In genomic region chr2:181307144-181307804, GRCm38 (mm10) we compare ENCODE assay signal across 8 mouse cellular contexts. TPM values are rescaled to one million over a fixed set of nuclear protein-coding genes. Genes with fewer than 3 reads are reported as not detected.
DNase-seq lines count a peak whose midpoint lies in the region; ATAC-seq and TF ChIP-seq lines count a peak whose summit lies in the region.

No protein-coding gene starts in this region.

- intact Hi-C loops in left cerebral cortex, postnatal 14 days (cut with DNase I), result loop anchor here (2.0 kb wide), 1 partner anchor 120 kb away; the partner anchor contains the start of gene Ppdpf

- no peak for TF ChIP-seq POLR2A in spleen, adult 2 months (IDR thresholded peaks at IDR 0.05; ENCODE audit: low read depth, low read length)

- H3K27me3 ChIP-seq in embryonic facial prominence, embryonic 12.5 days, result peaks cover 50% of the 10 kb centered on the region
- peaks cover 27% of the 10 kb centered on the region for H3K27me3 ChIP-seq in hindbrain, embryonic 12.5 days
- peaks cover 5% of the 10 kb centered on the region; the same call in 1 of the 2 replicates for H3K27me3 ChIP-seq in midbrain, embryonic 11.5 days (ENCODE audit: control insufficient read depth, insufficient read depth, low read length)
- H3K27me3 ChIP-seq in spleen, adult 2 months (ENCODE audit: control insufficient read depth, insufficient read depth, low read length), result peaks cover 3% of the 10 kb centered on the region; the same call in 1 of the 2 replicates

- peak; percentile 56 for DNase-seq in adrenal gland, postnatal 10 days
- DNase-seq in adrenal gland, adult 8-10 months, result no peak
- DNase-seq in adrenal gland, postnatal 25 days, result peak; percentile 32
- peak; percentile 71 to 85 for DNase-seq in left cerebral cortex, postnatal 14 days (ENCODE audit: low spot score in 2 of 2)
- DNase-seq in midbrain, embryonic 11.5 days (ENCODE audit: low spot score, missing footprints), result peak; percentile 90
- peak in 1 of 2 experiments; percentile 60 for DNase-seq in spleen, adult 2 months (ENCODE audit: low read depth in 1 of 2, low spot score in 2 of 2)

- H3K9ac ChIP-seq in embryonic facial prominence, embryonic 12.5 days, result no peak overlapping the region
- H3K9ac ChIP-seq in hindbrain, embryonic 12.5 days, result no peak overlapping the region
- no peak overlapping the region for H3K9ac ChIP-seq in midbrain, embryonic 11.5 days (ENCODE audit: low read length)

- H3K27ac ChIP-seq in embryonic facial prominence, embryonic 12.5 days, result no peak overlapping the region
- H3K27ac ChIP-seq in hindbrain, embryonic 12.5 days, result no peak overlapping the region
- H3K27ac ChIP-seq in midbrain, embryonic 11.5 days (ENCODE audit: low read depth, low read length), result no peak overlapping the region
- H3K27ac ChIP-seq in spleen, adult 2 months (ENCODE audit: insufficient read depth, low read length), result no peak overlapping the region

- peak; percentile 64 for ATAC-seq in embryonic facial prominence, embryonic 12.5 days (ENCODE audit: insufficient number of reproducible peaks, insufficient read depth, low FRiP score, low TSS enrichment)
- ATAC-seq in hindbrain, embryonic 12.5 days (ENCODE audit: low FRiP score), result peak; percentile 50
- ATAC-seq in midbrain, embryonic 11.5 days (ENCODE audit: low FRiP score), result peak; percentile 57

- H3K9me3 ChIP-seq in embryonic facial prominence, embryonic 12.5 days, result no peaks in the 10 kb centered on the region
- no peaks in the 10 kb centered on the region for H3K9me3 ChIP-seq in hindbrain, embryonic 12.5 days (replicated peaks)
- no peaks in the 10 kb centered on the region for H3K9me3 ChIP-seq in midbrain, embryonic 11.5 days (ENCODE audit: control insufficient read depth, low read length)

- H3K4me1 ChIP-seq in embryonic facial prominence, embryonic 12.5 days, result no peaks in the 10 kb centered on the region
- peaks cover 12% of the 10 kb centered on the region for H3K4me1 ChIP-seq in hindbrain, embryonic 12.5 days
- H3K4me1 ChIP-seq in midbrain, embryonic 11.5 days (ENCODE audit: control insufficient read depth, insufficient read depth, low read length), result no peaks in the 10 kb centered on the region
- H3K4me1 ChIP-seq in spleen, adult 2 months (ENCODE audit: control insufficient read depth, insufficient read depth, insufficient read length), result peaks cover 4% of the 10 kb centered on the region; the same call in 1 of the 2 replicates

- H3K4me2 ChIP-seq in embryonic facial prominence, embryonic 12.5 days (replicated peaks), result peak overlapping the region; percentile 20; the same call in 1 of the 2 replicates
- H3K4me2 ChIP-seq in hindbrain, embryonic 12.5 days (replicated peaks), result no peak overlapping the region; the same call in 1 of the 2 replicates
- H3K4me2 ChIP-seq in midbrain, embryonic 11.5 days, result no peak overlapping the region

- peak; percentile 28; the same call in 1 of the 2 replicates for TF ChIP-seq CTCF in spleen, adult 2 months (IDR thresholded peaks at IDR 0.05; ENCODE audit: extremely low read depth, insufficient read depth, insufficient read length, insufficient replicate concordance)

- H3K4me3 ChIP-seq in embryonic facial prominence, embryonic 12.5 days, result no peak overlapping the region
- H3K4me3 ChIP-seq in hindbrain, embryonic 12.5 days, result no peak overlapping the region
- H3K4me3 ChIP-seq in midbrain, embryonic 11.5 days (ENCODE audit: low read depth, low read length), result no peak overlapping the region
- no peak overlapping the region for H3K4me3 ChIP-seq in spleen, adult 2 months (ENCODE audit: extremely low read depth, insufficient read depth, insufficient read length)

- WGBS in embryonic facial prominence, embryonic 12.5 days, result 8% methylated on average over 30 of the region's 30 CpGs
- 11% methylated on average over 30 of the region's 30 CpGs for WGBS in hindbrain, embryonic 12.5 days
- WGBS in midbrain, embryonic 11.5 days, result 9% methylated on average over 30 of the region's 30 CpGs
- 31% methylated on average over 30 of the region's 30 CpGs for WGBS in spleen, adult 2 months

- H3K36me3 ChIP-seq in embryonic facial prominence, embryonic 12.5 days, result no peaks in the 10 kb centered on the region
- peaks cover 42% of the 10 kb centered on the region for H3K36me3 ChIP-seq in hindbrain, embryonic 12.5 days
- H3K36me3 ChIP-seq in midbrain, embryonic 11.5 days (ENCODE audit: control insufficient read depth, insufficient read depth, low read length), result peaks cover 4% of the 10 kb centered on the region
- H3K36me3 ChIP-seq in spleen, adult 2 months (ENCODE audit: control insufficient read depth, insufficient read depth, low read length), result peaks cover 1% of the 10 kb centered on the region; the same call in 1 of the 2 replicates

RNA-seq across cellular contexts. Expression of gene Stmn3, which starts 7.0 kb away (rescaled TPM):
- total RNA-seq in adrenal gland, postnatal 10 days (2021), result 10 to 100 TPM; 19.1 to 35.7 TPM
- 10 to 100 TPM; 18.1 to 31.5 (median 20.7) TPM for total RNA-seq in adrenal gland, adult 8-10 months (2022)
- total RNA-seq in adrenal gland, postnatal 25 days (2021), result 9.8 and 12.2 TPM in 2 replicates
- polyA plus RNA-seq in embryonic facial prominence, embryonic 12.5 days (2016; fragmentation: Nextera tagmentation; extraction: Ambion mirVana), result 57.3 and 91.3 TPM in 2 replicates
- polyA plus RNA-seq in hindbrain, embryonic 12.5 days (2016; fragmentation: Nextera tagmentation; extraction: Ambion mirVana), result 502 and 505 TPM in 2 replicates
- 100 to 1,000 TPM; 839 to 875 TPM for total RNA-seq in left cerebral cortex, postnatal 14 days (2021)
- polyA plus RNA-seq in midbrain, embryonic 11.5 days (2014; fragmentation: Nextera tagmentation; extraction: Ambion mirVana), result 357 and 359 TPM in 2 replicates
- not detected in 2 replicates for polyA plus RNA-seq in spleen, adult 2 months (2012; rRNA removed)

RNA-seq across cellular contexts. Expression of gene Rtel1, which starts 12.3 kb away (rescaled TPM):
- 10 to 100 TPM; 33.0 to 50.3 TPM for total RNA-seq in adrenal gland, postnatal 10 days (2021)
- total RNA-seq in adrenal gland, adult 8-10 months (2022), result 10 to 100 TPM; 26.4 to 74.8 (median 44.5) TPM
- 43.4 and 44.7 TPM in 2 replicates for total RNA-seq in adrenal gland, postnatal 25 days (2021)
- polyA plus RNA-seq in embryonic facial prominence, embryonic 12.5 days (2016; fragmentation: Nextera tagmentation; extraction: Ambion mirVana), result 54.0 and 62.4 TPM in 2 replicates
- polyA plus RNA-seq in hindbrain, embryonic 12.5 days (2016; fragmentation: Nextera tagmentation; extraction: Ambion mirVana), result 47.8 and 49.2 TPM in 2 replicates
- 10 to 100 TPM; 23.3 to 24.8 TPM for total RNA-seq in left cerebral cortex, postnatal 14 days (2021)
- polyA plus RNA-seq in midbrain, embryonic 11.5 days (2014; fragmentation: Nextera tagmentation; extraction: Ambion mirVana), result 50.8 and 57.8 TPM in 2 replicates
- polyA plus RNA-seq in spleen, adult 2 months (2012; rRNA removed), result 51.9 and 52.9 TPM in 2 replicates

RNA-seq across cellular contexts. Expression of gene Gmeb2, which starts 19.4 kb away (rescaled TPM):
- total RNA-seq in adrenal gland, postnatal 10 days (2021), result 10 to 100 TPM; 18.1 to 20.7 TPM
- total RNA-seq in adrenal gland, adult 8-10 months (2022), result 10 to 100 TPM; 16.0 to 21.6 (median 18.6) TPM
- total RNA-seq in adrenal gland, postnatal 25 days (2021), result 15.3 and 18.5 TPM in 2 replicates
- polyA plus RNA-seq in embryonic facial prominence, embryonic 12.5 days (2016; fragmentation: Nextera tagmentation; extraction: Ambion mirVana), result 19.7 and 20.3 TPM in 2 replicates
- 21.9 and 22.5 TPM in 2 replicates for polyA plus RNA-seq in hindbrain, embryonic 12.5 days (2016; fragmentation: Nextera tagmentation; extraction: Ambion mirVana)
- 10 to 100 TPM; 18.3 to 20.0 TPM for total RNA-seq in left cerebral cortex, postnatal 14 days (2021)
- 18.9 and 19.7 TPM in 2 replicates for polyA plus RNA-seq in midbrain, embryonic 11.5 days (2014; fragmentation: Nextera tagmentation; extraction: Ambion mirVana)
- polyA plus RNA-seq in spleen, adult 2 months (2012; rRNA removed), result 22.8 and 27.1 TPM in 2 replicates

RNA-seq across cellular contexts. Expression of gene Zgpat, which starts 57.5 kb away (rescaled TPM):
- total RNA-seq in adrenal gland, postnatal 10 days (2021), result 10 to 100 TPM; 26.1 to 37.0 TPM
- total RNA-seq in adrenal gland, adult 8-10 months (2022), result 10 to 100 TPM; 49.1 to 76.4 (median 55.7) TPM
- 51.2 and 61.6 TPM in 2 replicates for total RNA-seq in adrenal gland, postnatal 25 days (2021)
- polyA plus RNA-seq in embryonic facial prominence, embryonic 12.5 days (2016; fragmentation: Nextera tagmentation; extraction: Ambion mirVana), result 61.6 and 69.7 TPM in 2 replicates
- 71.7 and 74.7 TPM in 2 replicates for polyA plus RNA-seq in hindbrain, embryonic 12.5 days (2016; fragmentation: Nextera tagmentation; extraction: Ambion mirVana)
- total RNA-seq in left cerebral cortex, postnatal 14 days (2021), result 10 to 100 TPM; 62.1 to 63.3 TPM
- 34.5 and 36.8 TPM in 2 replicates for polyA plus RNA-seq in midbrain, embryonic 11.5 days (2014; fragmentation: Nextera tagmentation; extraction: Ambion mirVana)
- 44.7 and 45.7 TPM in 2 replicates for polyA plus RNA-seq in spleen, adult 2 months (2012; rRNA removed)

RNA-seq across cellular contexts. Expression of gene Arfrp1, which starts 57.9 kb away (rescaled TPM):
- total RNA-seq in adrenal gland, postnatal 10 days (2021), result 10 to 100 TPM; 37.9 to 48.2 TPM
- 10 to 100 TPM; 42.4 to 63.8 (median 57.7) TPM for total RNA-seq in adrenal gland, adult 8-10 months (2022)
- 40.8 and 49.7 TPM in 2 replicates for total RNA-seq in adrenal gland, postnatal 25 days (2021)
- polyA plus RNA-seq in embryonic facial prominence, embryonic 12.5 days (2016; fragmentation: Nextera tagmentation; extraction: Ambion mirVana), result 73.3 and 77.5 TPM in 2 replicates
- 68.5 and 76.6 TPM in 2 replicates for polyA plus RNA-seq in hindbrain, embryonic 12.5 days (2016; fragmentation: Nextera tagmentation; extraction: Ambion mirVana)
- total RNA-seq in left cerebral cortex, postnatal 14 days (2021), result 10 to 100 TPM; 36.4 to 42.5 TPM
- 54.2 and 60.9 TPM in 2 replicates for polyA plus RNA-seq in midbrain, embryonic 11.5 days (2014; fragmentation: Nextera tagmentation; extraction: Ambion mirVana)
- 32.8 and 35.4 TPM in 2 replicates for polyA plus RNA-seq in spleen, adult 2 months (2012; rRNA removed)

Comparison
In these comparisons a context has a peak if more than half of its experiments do, and no peak if none do; other contexts are left out.
1. RNA of gene Stmn3, which starts 7.0 kb away (total RNA-seq): 839 to 875 TPM in left cerebral cortex, postnatal 14 days; 19.1 to 35.7 TPM in adrenal gland, postnatal 10 days, 18.1 to 31.5 TPM in adrenal gland, adult 8-10 months and 9.8 to 12.2 TPM in adrenal gland, postnatal 25 days; every median in the first group is over 10 times any median in the second.
2. Peak in every context shown above with its lines, with median percentiles within 50 percentile points of each other: ATAC-seq.